Mouse (Mus musculus): ENCODE results near the gene Lmna. TPM values are rescaled to one million over a fixed set of nuclear protein-coding genes. Genes with fewer than 3 reads are reported as not detected.

Lmna gene
- total RNA-seq, 1 experiment: 121 TPM

DNA sequence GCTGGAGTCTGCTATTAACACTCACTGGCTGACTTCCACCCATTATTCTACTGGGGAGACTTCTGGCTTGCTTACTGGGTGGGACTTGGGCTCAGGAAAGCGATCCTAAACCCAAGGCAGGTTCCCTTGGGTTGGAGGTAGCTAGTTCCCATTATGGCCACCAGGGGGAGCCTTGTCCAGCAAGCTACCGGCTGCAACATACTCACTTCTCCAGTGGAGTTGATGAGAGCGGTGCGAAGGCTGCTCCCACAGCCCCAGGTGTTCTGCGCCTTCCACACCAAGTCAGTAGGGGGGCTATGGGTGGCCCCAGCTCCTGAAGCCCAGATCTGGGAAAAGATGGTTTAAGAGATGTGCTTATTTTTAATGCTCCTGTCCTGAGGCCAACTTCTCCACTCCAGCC is 26.1 kb downstream of the Lmna start:
- no peak overlapping the region for H3K4me3 ChIP-seq (ENCODE audit: insufficient read depth in 1 of 2, low read depth in 1 of 2, low read length in 2 of 2, poor library complexity in 1 of 2, severe bottlenecking in 1 of 2)
- H3K9ac ChIP-seq (ENCODE audit: insufficient read depth, low read depth, low read length, poor library complexity, severe bottlenecking): no peak overlapping the region
- TF ChIP-seq CHD2 (IDR thresholded peaks at IDR 0.05; ENCODE audit: low read depth, low read length) (no peak), MAFK (IDR thresholded peaks at IDR 0.05; ENCODE audit: insufficient read depth, low read depth, low read length) (no peak), ZNF384 (IDR thresholded peaks at IDR 0.05; ENCODE audit: low read depth, low read length) (no peak), ZC3H11A (IDR thresholded peaks at IDR 0.05; ENCODE audit: borderline replicate concordance, low read depth, low read length) (peak; percentile 47; the same call in 1 of the 2 replicates), HCFC1 (IDR thresholded peaks at IDR 0.05; ENCODE audit: borderline replicate concordance, insufficient read depth, low read length) (no peak)
- no peaks in the 10 kb centered on the region for H3K36me3 ChIP-seq (ENCODE audit: control insufficient read depth, insufficient read depth, low read length, poor library complexity, severe bottlenecking)
- peak; percentile 88 for DNase-seq (ENCODE audit: low read depth, low spot score)
- in situ Hi-C loops (cut with MboI; ENCODE audit: low sequenced_read_pairs in 2 of 2, unreplicated experiment in 2 of 2): no loop called here
- H3K27ac ChIP-seq (ENCODE audit: insufficient read depth, low read depth, low read length, poor library complexity, severe bottlenecking): no peak overlapping the region
- peaks cover 4 to 17% of the 10 kb centered on the region in 2 experiments; a peak in 2 of 4 replicates for H3K4me1 ChIP-seq (ENCODE audit: control insufficient read depth in 2 of 2, insufficient read depth in 2 of 2, low read length in 2 of 2, poor library complexity in 1 of 2)
- H3K9me3 ChIP-seq (ENCODE audit: control insufficient read depth, insufficient read depth, low read depth, low read length): no peaks in the 10 kb centered on the region

- no peak for DNase-seq (ENCODE audit: low read depth, low spot score)
- H3K9me3 ChIP-seq (ENCODE audit: control insufficient read depth, insufficient read depth, low read depth, low read length): no peaks in the 10 kb centered on the region
- no peak overlapping the region for H3K9ac ChIP-seq (ENCODE audit: insufficient read depth, low read depth, low read length, poor library complexity, severe bottlenecking)
- in situ Hi-C loops (cut with MboI; ENCODE audit: low sequenced_read_pairs in 2 of 2, unreplicated experiment in 2 of 2): no loop called here
- no peak for TF ChIP-seq CHD2 (IDR thresholded peaks at IDR 0.05; ENCODE audit: low read depth, low read length)
- TF ChIP-seq ZNF384 (IDR thresholded peaks at IDR 0.05; ENCODE audit: low read depth, low read length): no peak
- TF ChIP-seq MAFK (IDR thresholded peaks at IDR 0.05; ENCODE audit: insufficient read depth, low read depth, low read length): no peak
- no peak for TF ChIP-seq HCFC1 (IDR thresholded peaks at IDR 0.05; ENCODE audit: borderline replicate concordance, insufficient read depth, low read length)
- TF ChIP-seq ZC3H11A (IDR thresholded peaks at IDR 0.05; ENCODE audit: borderline replicate concordance, low read depth, low read length): no peak
- H3K27ac ChIP-seq (ENCODE audit: insufficient read depth, low read depth, low read length, poor library complexity, severe bottlenecking): no peak overlapping the region
- H3K4me1 ChIP-seq (ENCODE audit: control insufficient read depth in 2 of 2, insufficient read depth in 2 of 2, low read length in 2 of 2, poor library complexity in 1 of 2): peaks cover 3 to 14% of the 10 kb centered on the region in 2 experiments; a peak in 2 of 4 replicates
- H3K4me3 ChIP-seq (ENCODE audit: insufficient read depth in 1 of 2, low read depth in 1 of 2, low read length in 2 of 2, poor library complexity in 1 of 2, severe bottlenecking in 1 of 2): no peak overlapping the region
- no peaks in the 10 kb centered on the region for H3K36me3 ChIP-seq (ENCODE audit: control insufficient read depth, insufficient read depth, low read length, poor library complexity, severe bottlenecking)
These were observed 26.6 kb downstream of the Lmna start for GRCm38 (mm10) chr3:88483141-88483540.

- Histone ChIP-seq H3K4me3 (ENCODE audit: insufficient read depth in 1 of 2, low read depth in 1 of 2, low read length in 2 of 2, poor library complexity in 1 of 2, severe bottlenecking in 1 of 2) (no peak overlapping the region; a peak in 1 of 4 replicates), H3K9ac (ENCODE audit: insufficient read depth, low read depth, low read length, poor library complexity, severe bottlenecking) (no peak overlapping the region), H3K4me1 (ENCODE audit: control insufficient read depth in 2 of 2, insufficient read depth in 2 of 2, low read length in 2 of 2, poor library complexity in 1 of 2) (peaks cover 3 to 12% of the 10 kb centered on the region in 2 experiments; a peak in 2 of 4 replicates), H3K27ac (ENCODE audit: insufficient read depth, low read depth, low read length, poor library complexity, severe bottlenecking) (no peak overlapping the region), H3K36me3 (ENCODE audit: control insufficient read depth, insufficient read depth, low read length, poor library complexity, severe bottlenecking) (no peaks in the 10 kb centered on the region), H3K9me3 (ENCODE audit: control insufficient read depth, insufficient read depth, low read depth, low read length) (no peaks in the 10 kb centered on the region)
- TF ChIP-seq ZNF384 (IDR thresholded peaks at IDR 0.05; ENCODE audit: low read depth, low read length): no peak
- no peak for TF ChIP-seq HCFC1 (IDR thresholded peaks at IDR 0.05; ENCODE audit: borderline replicate concordance, insufficient read depth, low read length)
- TF ChIP-seq CHD2 (IDR thresholded peaks at IDR 0.05; ENCODE audit: low read depth, low read length): no peak
- TF ChIP-seq MAFK (IDR thresholded peaks at IDR 0.05; ENCODE audit: insufficient read depth, low read depth, low read length): no peak
- no peak for TF ChIP-seq ZC3H11A (IDR thresholded peaks at IDR 0.05; ENCODE audit: borderline replicate concordance, low read depth, low read length)
- in situ Hi-C loops (cut with MboI; ENCODE audit: low sequenced_read_pairs in 2 of 2, unreplicated experiment in 2 of 2): no loop called here
- no peak for DNase-seq (ENCODE audit: low read depth, low spot score)
These were observed 27.4 kb downstream of the Lmna start for GRCm38 (mm10) chr3:88482336-88482735.

DNA sequence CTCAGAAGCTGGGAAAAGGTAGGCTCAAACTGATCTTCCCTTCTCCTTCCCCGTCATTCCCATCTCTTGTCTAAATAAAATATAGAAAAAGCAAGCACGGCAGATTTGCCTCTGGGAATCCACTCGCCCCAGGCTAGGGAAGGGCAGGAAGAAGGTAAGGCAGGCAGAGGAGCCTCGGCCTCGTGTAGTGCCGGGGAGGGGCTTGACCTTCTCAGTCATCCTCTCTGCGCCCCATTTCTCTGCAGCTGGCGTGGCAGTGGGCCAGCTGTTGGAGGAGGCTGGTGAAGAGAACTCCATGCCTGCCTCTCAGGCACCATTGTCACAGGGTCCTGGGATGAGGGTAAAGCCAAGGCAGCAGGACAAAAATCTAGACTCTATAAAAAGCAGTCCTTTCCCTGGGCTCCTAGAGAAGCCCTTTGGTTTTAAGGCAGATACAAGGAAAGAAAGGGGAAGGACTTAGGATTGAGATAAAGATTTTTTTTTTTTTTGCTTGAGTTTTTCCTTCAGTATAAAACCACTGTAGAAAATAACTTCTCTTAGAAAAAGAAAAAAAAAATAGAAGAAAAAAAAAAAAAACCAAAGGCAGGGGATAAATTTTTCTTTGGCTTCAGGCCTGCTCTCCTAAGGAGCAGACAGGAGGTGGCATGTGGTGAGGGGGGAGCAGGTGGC is 28.2 kb downstream of the Lmna start:
- no peak for DNase-seq (ENCODE audit: low read depth, low spot score)
- H3K27ac ChIP-seq (ENCODE audit: insufficient read depth, low read depth, low read length, poor library complexity, severe bottlenecking): no peak overlapping the region
- TF ChIP-seq ZNF384 (IDR thresholded peaks at IDR 0.05; ENCODE audit: low read depth, low read length): no peak
- no peak for TF ChIP-seq ZC3H11A (IDR thresholded peaks at IDR 0.05; ENCODE audit: borderline replicate concordance, low read depth, low read length)
- TF ChIP-seq HCFC1 (IDR thresholded peaks at IDR 0.05; ENCODE audit: borderline replicate concordance, insufficient read depth, low read length): no peak
- no peak for TF ChIP-seq MAFK (IDR thresholded peaks at IDR 0.05; ENCODE audit: insufficient read depth, low read depth, low read length)
- no peak for TF ChIP-seq CHD2 (IDR thresholded peaks at IDR 0.05; ENCODE audit: low read depth, low read length)
- no peaks in the 10 kb centered on the region for H3K9me3 ChIP-seq (ENCODE audit: control insufficient read depth, insufficient read depth, low read depth, low read length)
- H3K36me3 ChIP-seq (ENCODE audit: control insufficient read depth, insufficient read depth, low read length, poor library complexity, severe bottlenecking): no peaks in the 10 kb centered on the region
- no peak overlapping the region for H3K9ac ChIP-seq (ENCODE audit: insufficient read depth, low read depth, low read length, poor library complexity, severe bottlenecking)
- no peak overlapping the region for H3K4me3 ChIP-seq (ENCODE audit: insufficient read depth in 1 of 2, low read depth in 1 of 2, low read length in 2 of 2, poor library complexity in 1 of 2, severe bottlenecking in 1 of 2)
- H3K4me1 ChIP-seq (ENCODE audit: control insufficient read depth in 2 of 2, insufficient read depth in 2 of 2, low read length in 2 of 2, poor library complexity in 1 of 2): peaks cover 3 to 12% of the 10 kb centered on the region in 2 experiments; a peak in 2 of 4 replicates
- in situ Hi-C loops (cut with MboI; ENCODE audit: low sequenced_read_pairs in 2 of 2, unreplicated experiment in 2 of 2): no loop called here
